Mouse (Mus musculus): Measurements from ENCODE around the gene Rnf39.
A peak's percentile ranks its signal among the peaks of the same experiment; 100 is the strongest.

Gene Rnf39

GRCm38 (mm10) chr17:36942791-36943471 lies at the start of gene Rnf39:
Rnf39 (plus strand) TSS chr17:36942918.
- peak; percentile 51 for DNase-seq

GRCm38 (mm10) chr17:36893387-36893786 lies 49.3 kb upstream of the Rnf39 start:
- DNase-seq: no peak

DNA sequence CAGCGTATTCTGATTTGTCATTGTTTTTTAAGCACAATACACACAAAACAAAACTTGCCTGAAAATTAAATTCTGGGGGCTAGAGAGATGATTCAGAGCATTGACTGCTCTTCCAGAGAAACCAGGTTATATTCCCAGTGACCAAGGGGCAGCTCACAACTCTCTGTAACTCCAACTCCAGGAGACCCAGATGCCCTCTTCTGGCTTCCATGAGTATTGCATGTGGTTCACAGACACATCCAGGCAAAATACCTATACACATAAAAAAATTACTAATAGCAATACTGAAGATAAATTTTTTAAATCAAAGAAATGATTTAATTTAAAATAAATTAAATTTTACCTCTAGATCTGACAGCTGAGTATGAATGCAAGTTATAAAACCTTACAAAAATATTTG lies 46.1 kb upstream of the Rnf39 start:
- peak; percentile 30 for DNase-seq

GRCm38 (mm10) chr17:36897065-36897464 lies 45.7 kb upstream of the Rnf39 start:
- no peak for DNase-seq

DNA sequence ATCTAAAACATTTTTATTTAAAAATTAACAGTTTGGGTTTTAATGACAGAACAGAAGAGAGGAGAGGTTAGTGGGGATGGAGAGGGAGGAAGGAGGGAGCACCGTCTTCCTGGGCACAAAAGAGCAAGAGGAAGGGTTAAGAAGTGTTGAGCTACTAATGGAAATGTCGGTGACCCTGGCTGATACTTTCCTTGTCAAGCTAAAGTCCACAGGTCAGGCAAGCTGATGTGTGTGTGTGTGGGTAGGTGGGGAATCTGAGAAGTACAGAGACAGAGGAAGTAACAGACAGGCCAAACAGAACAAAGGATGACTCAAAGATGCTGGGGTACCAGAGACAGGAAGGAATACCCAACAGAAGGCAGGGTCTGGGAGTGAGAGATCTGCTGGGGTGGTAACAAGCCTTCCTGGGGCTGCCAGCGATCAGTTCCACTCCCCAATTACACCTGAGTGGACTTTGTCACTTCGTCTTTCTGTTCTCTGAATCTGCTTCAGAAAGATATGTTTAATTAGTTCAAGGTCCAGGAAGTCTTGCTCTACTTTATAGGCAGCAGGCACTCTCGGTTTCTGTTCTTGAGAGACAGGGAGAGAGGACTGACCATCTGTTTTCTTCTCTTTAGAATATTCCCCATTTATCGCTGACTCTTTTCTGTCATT lies 45.0 kb upstream of the Rnf39 start, which contains the start of gene Trim31:
TSS of gene Trim31 (plus strand) at position 567 of the 654 bp plus-strand sequence.
- no peak for DNase-seq

DNA sequence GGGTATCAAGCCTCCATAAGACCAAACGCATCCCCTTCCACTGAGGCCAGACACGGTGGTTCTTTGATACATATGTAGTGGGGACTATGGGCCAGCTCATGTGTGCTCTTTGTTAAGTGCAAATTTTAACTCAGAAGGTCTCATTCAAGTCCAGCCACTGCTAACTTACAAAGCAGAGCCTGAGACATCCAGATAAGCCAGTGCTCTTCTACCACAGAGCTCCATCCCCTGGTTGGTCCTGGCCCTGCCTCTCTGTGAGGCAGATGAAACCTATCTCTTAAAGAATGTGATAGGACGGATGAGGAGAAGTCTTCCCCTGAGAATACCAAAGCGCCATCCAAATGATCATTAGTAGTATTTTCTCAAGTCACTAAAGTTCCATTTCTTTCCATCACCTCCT lies 43.3 kb upstream of the Rnf39 start:
- no peak for DNase-seq

DNA sequence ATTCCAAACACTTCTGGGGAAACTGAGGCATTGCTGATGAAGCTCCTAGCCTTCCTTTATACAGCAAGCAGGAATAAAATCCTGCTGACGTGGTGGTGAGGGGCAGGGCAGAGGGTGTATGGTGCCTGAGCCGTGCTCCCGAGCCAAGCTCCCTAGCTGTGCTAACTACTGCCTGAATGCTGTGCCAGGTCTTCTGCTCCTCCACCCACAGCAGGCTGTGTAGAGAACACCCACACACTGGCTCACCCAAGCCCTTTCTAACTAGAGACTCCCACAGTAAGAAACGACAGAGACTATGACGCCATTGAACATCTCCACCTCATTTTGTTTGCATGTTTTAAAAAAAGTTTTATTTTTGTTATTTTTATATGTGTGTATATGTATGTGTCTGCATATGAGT lies 42.7 kb upstream of the Rnf39 start:
- peak; percentile 71 for DNase-seq

DNA sequence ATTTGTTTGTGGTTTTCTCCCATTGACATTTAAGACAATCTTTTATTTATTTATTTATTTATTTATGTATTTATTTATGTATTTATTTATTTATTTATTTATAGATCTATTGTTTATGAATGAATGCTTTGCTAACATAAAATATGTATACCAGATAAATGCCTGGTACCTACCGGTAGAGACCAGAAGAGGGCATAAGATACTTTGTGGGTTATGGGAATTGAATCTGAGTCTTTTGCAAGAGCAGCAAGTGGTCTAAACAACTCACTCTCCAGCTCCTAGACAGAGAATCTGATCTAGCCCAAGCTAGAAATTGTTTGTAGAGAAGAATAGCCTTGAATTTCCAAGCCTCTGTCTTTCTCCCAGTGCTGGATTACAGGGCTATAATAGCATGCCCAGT lies 42.0 kb upstream of the Rnf39 start:
- DNase-seq: no peak

- DNase-seq: no peak
Measured at GRCm38 (mm10) chr17:36903651-36904050, 39.1 kb upstream of the Rnf39 start.

- no peak for DNase-seq
Measured at GRCm38 (mm10) chr17:36908235-36908634, 34.5 kb upstream of the Rnf39 start.

DNA sequence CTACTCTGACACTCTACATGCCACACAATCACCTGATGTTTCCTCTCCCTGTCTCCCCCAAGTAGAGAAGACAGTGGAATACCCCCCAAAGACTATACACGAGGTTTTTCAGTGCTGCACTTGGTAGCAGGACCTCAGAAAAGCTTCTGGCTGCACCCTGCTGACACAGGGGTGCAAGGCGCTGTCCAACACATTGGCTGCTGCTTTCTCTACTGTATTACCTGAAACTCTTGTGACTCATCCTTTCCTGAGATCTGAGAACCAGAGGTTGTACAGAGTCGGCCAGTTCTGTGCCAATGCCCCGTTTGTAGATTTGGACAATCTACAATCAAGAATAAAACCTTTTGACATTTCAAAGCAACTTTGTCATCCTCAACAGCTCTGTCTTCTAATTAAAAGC lies 32.9 kb upstream of the Rnf39 start:
- no peak for DNase-seq

GRCm38 (mm10) chr17:36912031-36912430 lies 30.7 kb upstream of the Rnf39 start:
- no peak for DNase-seq

DNA sequence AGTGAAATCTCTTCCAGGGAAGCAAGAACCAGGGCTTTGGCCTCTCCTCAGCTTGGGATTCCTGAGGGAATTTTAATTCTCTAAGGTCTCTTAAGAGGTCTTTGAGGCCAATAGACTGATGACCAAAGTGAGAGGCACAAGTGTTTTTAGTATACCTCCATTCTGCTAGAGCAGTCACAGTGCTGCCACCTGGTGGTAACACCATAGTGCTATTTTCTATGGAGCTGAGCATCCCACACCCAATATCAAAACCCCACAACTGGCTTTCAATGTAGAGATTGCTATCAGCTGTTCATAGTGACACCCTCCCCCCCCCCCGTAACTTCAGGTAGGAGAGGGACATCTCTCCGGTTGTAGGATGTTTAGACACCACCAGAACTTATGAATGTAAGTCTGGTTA lies 28.6 kb upstream of the Rnf39 start:
- peak; percentile 79 for DNase-seq

- DNase-seq: peak; percentile 42
Measured at GRCm38 (mm10) chr17:36915076-36915475, 27.6 kb upstream of the Rnf39 start.

DNA sequence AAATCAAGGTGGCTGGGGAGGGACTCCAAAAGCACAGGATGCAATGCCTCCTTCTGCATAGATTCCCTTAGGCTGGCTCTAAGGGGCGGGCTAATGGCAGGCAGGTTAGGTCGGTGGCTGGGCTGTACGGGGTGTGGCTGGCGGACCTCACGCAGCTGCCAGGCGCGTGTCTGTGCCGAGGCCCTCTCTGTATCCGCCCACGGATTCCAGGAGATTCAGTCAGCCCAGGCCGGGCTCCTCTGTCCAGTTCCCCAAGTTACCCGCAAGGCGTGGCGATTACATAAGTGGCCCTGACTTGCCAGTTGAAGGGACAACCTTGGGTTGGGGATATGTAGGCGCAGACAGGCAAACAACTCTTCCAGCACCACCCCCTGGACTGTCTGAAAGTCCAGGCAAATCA lies 22.5 kb upstream of the Rnf39 start:
- DNase-seq: no peak

DNA sequence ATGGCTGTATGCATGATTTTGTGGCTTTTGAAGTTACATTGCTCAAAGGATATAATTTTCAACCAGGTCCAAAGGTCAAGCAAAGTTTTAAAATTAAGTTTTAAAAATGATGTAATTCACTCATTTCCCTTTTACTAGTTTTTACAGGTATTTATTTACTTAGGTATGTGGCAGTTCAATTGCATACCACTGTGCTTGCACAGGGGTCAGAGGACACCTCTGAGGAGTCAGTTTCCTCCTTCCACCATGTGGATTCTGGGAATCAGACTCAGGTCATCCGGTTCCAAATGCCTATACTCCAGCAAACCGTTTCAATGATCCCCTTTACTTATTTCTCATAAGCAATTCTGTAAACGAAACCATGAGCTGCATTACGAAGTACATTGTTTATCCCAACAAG lies 20.0 kb upstream of the Rnf39 start:
- DNase-seq: no peak

DNA sequence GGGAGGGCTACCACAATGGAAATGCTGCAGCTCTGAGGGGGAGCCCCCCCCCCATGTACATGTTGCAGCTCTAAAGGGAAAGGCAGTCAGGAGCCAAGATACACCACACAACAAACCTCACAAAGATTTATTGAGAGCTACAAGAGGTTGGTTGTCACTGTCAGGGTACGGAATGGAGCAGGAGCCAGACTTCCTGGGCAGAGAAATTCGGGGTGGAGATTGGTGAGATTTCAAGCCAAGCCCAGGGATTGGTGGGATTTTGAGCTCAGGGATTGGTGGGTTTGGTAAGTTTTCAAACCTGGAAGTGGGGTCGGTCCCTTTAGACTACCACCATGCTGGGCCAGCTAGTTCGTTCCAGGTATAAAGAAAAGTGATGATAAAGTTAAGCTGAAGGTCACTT lies 19.2 kb upstream of the Rnf39 start:
- no peak for DNase-seq

GRCm38 (mm10) chr17:36927496-36928120 lies 15.1 kb upstream of the Rnf39 start:
- no peak for DNase-seq

- no peak for DNase-seq
Measured at GRCm38 (mm10) chr17:36929236-36929932, 13.3 kb upstream of the Rnf39 start.

DNA sequence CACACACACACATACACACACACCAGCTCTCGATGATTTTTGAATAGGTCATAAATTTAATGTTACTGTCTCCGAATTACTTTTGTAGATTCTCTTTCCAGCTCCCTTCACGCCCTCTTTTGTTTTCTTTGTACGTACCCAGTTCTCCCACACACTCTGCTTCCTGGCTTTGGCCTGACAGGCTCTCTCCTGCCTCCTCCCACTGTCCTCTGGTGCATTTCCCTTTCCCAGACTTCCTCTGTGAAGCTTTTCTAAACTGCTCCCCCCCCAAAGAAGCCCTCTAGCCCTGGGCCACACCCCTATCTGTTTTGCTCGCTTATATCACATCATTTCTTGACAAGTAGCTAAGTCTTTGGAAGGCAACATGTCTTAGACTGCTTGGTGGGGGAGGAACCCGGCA lies 12.5 kb upstream of the Rnf39 start:
- DNase-seq: no peak

DNA sequence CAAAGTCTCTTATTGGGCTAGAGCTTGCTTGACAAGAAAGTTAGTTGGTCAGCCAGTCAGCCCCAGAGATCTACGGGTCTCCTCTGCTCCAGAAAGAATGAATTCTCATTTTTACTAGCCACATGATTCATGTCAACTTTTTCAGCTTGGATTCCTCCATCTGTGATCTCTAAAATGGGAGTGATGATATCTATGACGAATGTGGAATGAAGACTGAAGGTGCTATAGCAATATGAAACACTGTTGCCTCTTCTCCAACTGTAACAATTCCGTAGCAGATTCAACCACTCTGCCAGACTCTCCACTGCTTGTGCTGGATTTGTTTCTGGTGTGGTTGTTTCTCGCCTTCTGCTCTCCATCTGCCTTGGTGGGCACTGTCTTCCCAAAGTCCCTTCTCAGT lies 11.6 kb upstream of the Rnf39 start:
- DNase-seq: no peak

- DNase-seq: no peak
Measured at GRCm38 (mm10) chr17:36931806-36932205, 10.9 kb upstream of the Rnf39 start.

GRCm38 (mm10) chr17:36938056-36938455 lies 4.7 kb upstream of the Rnf39 start:
- no peak for DNase-seq

GRCm38 (mm10) chr17:36942391-36942790 lies 327 bp upstream of the Rnf39 start:
- peak; percentile 80 for DNase-seq
